In the genomic region with DNA sequence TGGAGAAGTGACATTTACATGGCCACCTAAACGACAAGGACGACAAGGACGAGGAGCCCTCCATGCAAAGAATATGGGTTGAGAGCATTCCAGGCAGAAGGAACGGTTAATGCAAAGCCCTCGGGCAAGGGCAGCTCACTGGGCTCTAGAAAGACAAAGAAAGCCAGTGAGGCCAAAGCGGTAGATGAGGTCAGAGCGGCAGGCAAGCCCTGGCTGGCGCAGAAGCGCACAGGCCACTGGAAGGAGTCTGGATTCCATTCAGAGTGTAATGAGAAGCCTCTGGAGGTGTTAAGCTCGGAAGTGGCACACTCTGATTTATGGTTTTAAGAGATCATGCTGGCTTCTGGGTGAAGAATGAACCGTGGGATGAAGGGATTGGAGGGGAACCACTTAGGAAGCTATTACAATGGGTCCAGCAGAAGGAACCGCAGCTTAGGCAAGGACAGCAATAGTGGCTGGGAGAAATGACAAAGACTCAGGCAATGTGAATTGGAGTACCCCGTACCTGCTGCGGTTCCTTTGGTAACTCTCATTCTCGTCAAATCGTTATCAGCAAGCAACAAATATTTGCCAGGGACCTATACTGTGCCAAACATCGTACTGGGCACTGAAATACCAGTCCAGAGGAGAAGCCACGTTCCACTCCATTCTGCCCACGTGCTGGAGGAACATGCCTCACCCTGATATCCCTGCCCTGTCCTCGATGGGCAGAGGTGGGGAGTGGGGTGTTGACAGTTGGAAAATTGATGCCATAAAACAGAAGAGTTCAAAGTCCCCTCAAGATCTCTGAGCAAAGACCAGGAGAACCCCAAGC, we compare ENCODE assay signal across 9 mouse cellular contexts. TPM values are rescaled to one million over a fixed set of nuclear protein-coding genes. Genes with fewer than 3 reads are reported as not detected.
A peak's percentile ranks its signal among the peaks of the same experiment; 100 is the strongest.
DNase-seq lines count a peak whose midpoint lies in the region; ATAC-seq lines count a peak whose summit lies in the region.
"Had no signal": no experiment of that assay in that cellular context is flagged by ENCODE, and none has a peak within 500 bp of the region (broad histone marks: within the 10 kb centered on the region; RNA-seq: fewer than 3 reads in every experiment).

No protein-coding gene starts in this region.

- H3K36me3 ChIP-seq in neural tube, embryonic 11.5 days (ENCODE audit: control insufficient read depth, insufficient read depth, low read length) = no peaks in the 10 kb centered on the region
- H3K36me3 ChIP-seq in limb, embryonic 10.5 days = no peaks in the 10 kb centered on the region

- H3K9me3 ChIP-seq in neural tube, embryonic 11.5 days (ENCODE audit: control insufficient read depth, low read length) = no peaks in the 10 kb centered on the region
- no peaks in the 10 kb centered on the region for H3K9me3 ChIP-seq in limb, embryonic 10.5 days (replicated peaks)

- H3K27me3 ChIP-seq in neural tube, embryonic 11.5 days (ENCODE audit: control insufficient read depth, insufficient read depth, low read length) = no peaks in the 10 kb centered on the region
- H3K27me3 ChIP-seq in limb, embryonic 10.5 days (ENCODE audit: low read depth, poor library complexity, severe bottlenecking) = peaks cover 7% of the 10 kb centered on the region; the same call in 1 of the 2 replicates

- H3K9ac ChIP-seq in neural tube, embryonic 11.5 days (ENCODE audit: low read length) = no peak overlapping the region

- H3K27ac ChIP-seq in neural tube, embryonic 11.5 days (ENCODE audit: low read depth, low read length) = no peak overlapping the region
- H3K27ac ChIP-seq in limb, embryonic 10.5 days = peak overlapping the region; percentile 42; the same call in 1 of the 2 replicates

- DNase-seq in embryo, embryonic 10 days (ENCODE audit: low spot score) = peak; percentile 56
- no peak for DNase-seq in embryo, embryonic 10.5 days (ENCODE audit: low spot score)
- no peak for DNase-seq in neural tube, embryonic 11.5 days (ENCODE audit: low spot score)
- no peak for DNase-seq in neural tube, embryonic 10.5 days (ENCODE audit: extremely low spot score, low spot score)
- peak; percentile 54 for DNase-seq in limb, embryonic 10.5 days (ENCODE audit: low spot score)
- DNase-seq in left cerebral cortex, adult 11 months (ENCODE audit: low spot score) = no peak
- no peak for DNase-seq in adrenal gland, postnatal 10 days
- DNase-seq in ovary, postnatal 36 days (ENCODE audit: low spot score) = no peak

- H3K4me3 ChIP-seq in neural tube, embryonic 11.5 days (ENCODE audit: low read depth, low read length) = 0 out of 2 replicates have a peak overlapping the region, but pooled peaks have one; percentile 2
- peak overlapping the region; percentile 23 for H3K4me3 ChIP-seq in limb, embryonic 10.5 days

- H3K4me2 ChIP-seq in neural tube, embryonic 11.5 days (ENCODE audit: low read depth) = peak overlapping the region; percentile 26

- no peaks in the 10 kb centered on the region for H3K4me1 ChIP-seq in neural tube, embryonic 11.5 days (ENCODE audit: control insufficient read depth, insufficient read depth, low read length)
- peaks cover 31% of the 10 kb centered on the region for H3K4me1 ChIP-seq in limb, embryonic 10.5 days

- WGBS in neural tube, embryonic 11.5 days = 31% methylated on average over 20 of the region's 20 CpGs
- WGBS in limb, embryonic 10.5 days = 32% methylated on average over 20 of the region's 20 CpGs

- no peak for ATAC-seq in neural tube, embryonic 11.5 days (ENCODE audit: insufficient read depth, low FRiP score, low TSS enrichment)

RNA-seq across cellular contexts. Expression of gene Adcy6, which starts 6.7 kb away (rescaled TPM):
- 11.4 and 12.7 TPM in 2 replicates for polyA plus RNA-seq in neural tube, embryonic 11.5 days (2014; fragmentation: Nextera tagmentation; extraction: Ambion mirVana)
- polyA plus RNA-seq in limb, embryonic 10.5 days (2016; fragmentation: Nextera tagmentation; extraction: Ambion mirVana) = 15.7 and 16.5 TPM in 2 replicates
- 100 to 1,000 TPM in 1 of 2 experiments, 10 to 100 TPM in 1; 83.5 to 101 TPM for total RNA-seq in adrenal gland, postnatal 10 days (2021)

RNA-seq across cellular contexts. Expression of gene Cacnb3, which starts 14.1 kb away (rescaled TPM):
- 57.4 and 58.4 TPM in 2 replicates for polyA plus RNA-seq in neural tube, embryonic 11.5 days (2014; fragmentation: Nextera tagmentation; extraction: Ambion mirVana)
- polyA plus RNA-seq in limb, embryonic 10.5 days (2016; fragmentation: Nextera tagmentation; extraction: Ambion mirVana) = 16.6 and 24.2 TPM in 2 replicates
- total RNA-seq in adrenal gland, postnatal 10 days (2021) = 10 to 100 TPM; 12.6 to 18.8 TPM

RNA-seq across cellular contexts. Expression of gene 4930415O20Rik, which starts 45.8 kb away (rescaled TPM):
- polyA plus RNA-seq in neural tube, embryonic 11.5 days (2014; fragmentation: Nextera tagmentation; extraction: Ambion mirVana) = not detected in 2 replicates
- polyA plus RNA-seq in limb, embryonic 10.5 days (2016; fragmentation: Nextera tagmentation; extraction: Ambion mirVana) = 0.28 TPM in 1 of 2 replicates, not detected in the other
- 1 to 10 TPM in 1 of 2 experiments, under 1 TPM in 1; 0.58 to 1.2 TPM for total RNA-seq in adrenal gland, postnatal 10 days (2021)
- polyA plus RNA-seq: spleen, adult 2 months had no signal

RNA-seq across cellular contexts. Expression of gene Ccnt1, which starts 45.8 kb away (rescaled TPM):
- polyA plus RNA-seq in neural tube, embryonic 11.5 days (2014; fragmentation: Nextera tagmentation; extraction: Ambion mirVana) = 62.2 and 65.6 TPM in 2 replicates
- polyA plus RNA-seq in limb, embryonic 10.5 days (2016; fragmentation: Nextera tagmentation; extraction: Ambion mirVana) = 60.7 and 68.0 TPM in 2 replicates
- 10 to 100 TPM; 41.5 to 50.0 TPM for total RNA-seq in adrenal gland, postnatal 10 days (2021)

RNA-seq across cellular contexts. Expression of gene Ddx23, which starts 46.1 kb away (rescaled TPM):
- 19.5 and 24.1 TPM in 2 replicates for polyA plus RNA-seq in neural tube, embryonic 11.5 days (2014; fragmentation: Nextera tagmentation; extraction: Ambion mirVana)
- 21.8 and 25.4 TPM in 2 replicates for polyA plus RNA-seq in limb, embryonic 10.5 days (2016; fragmentation: Nextera tagmentation; extraction: Ambion mirVana)
- 10 to 100 TPM; 55.5 to 72.4 TPM for total RNA-seq in adrenal gland, postnatal 10 days (2021)

Comparison
In these comparisons a context has a peak if more than half of its experiments do, and no peak if none do; other contexts are left out.
1. DNase-seq: peak in embryo, embryonic 10 days (single experiment) and limb, embryonic 10.5 days (single experiment); none in embryo, embryonic 10.5 days (single experiment), neural tube, embryonic 11.5 days (single experiment), neural tube, embryonic 10.5 days (single experiment), left cerebral cortex, adult 11 months (single experiment), adrenal gland, postnatal 10 days (single experiment) and ovary, postnatal 36 days (single experiment).